Mouse (Mus musculus) layer of hippocampus, postnatal 25 days (tissue): ENCODE results near the gene Rps26. TPM values are rescaled to one million over a fixed set of nuclear protein-coding genes. Genes with fewer than 3 reads are reported as not detected.

Experiments used
- microRNA-seq, 2 experiments: library from miRNA; unstranded; fragments of <30 nt; microRNA quantifications; one replicate each; pipeline ENCODE4 v1.2.0; 2021
- total RNA-seq, 2 experiments: library from RNA; stranded (reverse); gene quantifications; 2 replicates each; pipeline ENCODE4 v1.2.3; 2021

The Rps26 gene
- total RNA-seq, 2 experiments from 2014 or later, result 321 to 324 TPM

Small RNA genes within 50 kb of the gene (microRNA-seq; reads per million reads assigned to microRNA genes)
- gene Mir6917, result 0.20 to 0.37 reads per million in 2 experiments

Other genes starting within 250 kb of the Rps26 start
- 10 to 100 TPM; 54.7 to 69.5 TPM for gene Ankrd52, start 249.6 kb downstream of the Rps26 start, total RNA-seq
- gene Slc39a5, start 225.5 kb downstream of the Rps26 start, total RNA-seq, result not detected
- gene Nabp2, start 215.3 kb downstream of the Rps26 start, total RNA-seq, result 100 to 1,000 TPM in 1 of 2 experiments, 10 to 100 TPM in 1; 96.7 to 101 TPM
- 10 to 100 TPM; 68.0 to 76.9 TPM for gene Rnf41, start 215.1 kb downstream of the Rps26 start, total RNA-seq
- 100 to 1,000 TPM; 228 to 242 TPM for gene Smarcc2, start 167.5 kb downstream of the Rps26 start, total RNA-seq
- 100 to 1,000 TPM; 551 to 619 TPM for gene Myl6, start 132.6 kb downstream of the Rps26 start, total RNA-seq
- 10 to 100 TPM; 17.4 to 18.9 TPM for gene Myl6b, start 128.1 kb downstream of the Rps26 start, total RNA-seq
- gene Esyt1, start 100.9 kb downstream of the Rps26 start, total RNA-seq, result 1 to 10 TPM; 4.6 to 5.0 TPM
- gene Zc3h10, start 79.0 kb downstream of the Rps26 start, total RNA-seq, result 10 to 100 TPM; 13.2 to 14.8 TPM
- gene Rpl41, start 77.4 kb downstream of the Rps26 start, total RNA-seq, result 1,000 to 10,000 TPM; 1,459 to 1,623 TPM
- gene Pa2g4, start 60.8 kb downstream of the Rps26 start, total RNA-seq, result 10 to 100 TPM; 62.9 to 65.3 TPM
- gene Erbb3, start 37.1 kb downstream of the Rps26 start, total RNA-seq, result 1 to 10 TPM; 9.7 to 10.0 TPM
- 10 to 100 TPM; 10.7 to 17.2 TPM for gene Ikzf4, start 19.2 kb upstream of the Rps26 start, total RNA-seq
- gene Suox, start 47.3 kb upstream of the Rps26 start, total RNA-seq, result 10 to 100 TPM; 11.4 to 13.3 TPM
- gene Rab5b, start 69.5 kb upstream of the Rps26 start, total RNA-seq, result 100 to 1,000 TPM; 130 to 136 TPM
- gene Pmel, start 77.4 kb upstream of the Rps26 start, total RNA-seq, result under 1 TPM; 0.49 to 0.62 TPM
- gene Cdk2, start 78.3 kb upstream of the Rps26 start, total RNA-seq, result 1 to 10 TPM; 2.7 to 4.0 TPM
- 1 to 10 TPM; 9.3 to 9.8 TPM for gene Dgka, start 118.1 kb upstream of the Rps26 start, total RNA-seq
- gene Pym1, start 121.1 kb upstream of the Rps26 start, total RNA-seq, result 10 to 100 TPM; 25.1 to 26.3 TPM
- gene Mmp19, start 164.2 kb upstream of the Rps26 start, total RNA-seq, result under 1 TPM; 0.54 to 0.81 TPM
- gene Dnajc14, start 177.3 kb upstream of the Rps26 start, total RNA-seq, result 10 to 100 TPM; 66.4 to 68.4 TPM
- gene Tmem198b, start 177.6 kb upstream of the Rps26 start, total RNA-seq, result 10 to 100 TPM; 11.3 to 12.1 TPM
- 10 to 100 TPM; 36.5 to 39.9 TPM for gene Sarnp, start 190.6 kb upstream of the Rps26 start, total RNA-seq
- gene Ormdl2, start 194.9 kb upstream of the Rps26 start, total RNA-seq, result 1 to 10 TPM; 7.9 to 8.8 TPM